Mouse (Mus musculus) neutrophil, adult 65 days (primary cell): ENCODE data around the gene Pdcd2l. TPM values are rescaled to one million over a fixed set of nuclear protein-coding genes. Genes with fewer than 3 reads are reported as not detected.

ENCODE experiments used
- total RNA-seq: library from RNA; stranded (reverse); gene quantifications from 2 replicates; pipeline ENCODE4 v1.2.4, GENCODE M21; 2023

Gene Pdcd2l
- 12.2 and 16.2 TPM in 2 replicates for total RNA-seq

GRCm38 (mm10) chr7:34196132-34197128, at the start of gene Pdcd2l:
Pdcd2l (minus strand) TSS chr7:34196661.

GRCm38 (mm10) chr7:34230116-34230515, 33.7 kb upstream of the Pdcd2l start, which contains the start of gene Gpi1:
Gpi1 (minus strand) TSS chr7:34230336.

GRCm38 (mm10) chr7:34169454-34169853, 27.0 kb downstream of the Pdcd2l start, which contains the start of gene Uba2:
Uba2 (minus strand) TSS chr7:34169599.

Other genes with a start within 250 kb of the Pdcd2l start
- not detected in 2 replicates for gene Scgb2b27, start 182.7 kb downstream of the Pdcd2l start, total RNA-seq
- gene Scgb1b27, start 175.2 kb downstream of the Pdcd2l start, total RNA-seq: not detected in 2 replicates
- not detected in 2 replicates for gene Scgb1b30, start 101.2 kb downstream of the Pdcd2l start, total RNA-seq
- 0.82 TPM in 1 of 2 replicates, not detected in the other for gene Wtip, start 63.4 kb downstream of the Pdcd2l start, total RNA-seq
- gene Uba2, start 27.1 kb downstream of the Pdcd2l start, total RNA-seq: 46.9 and 55.1 TPM in 2 replicates
- gene Gpi1, start 33.7 kb upstream of the Pdcd2l start, total RNA-seq: 844 and 975 TPM in 2 replicates
- gene Gm6096, start 54.4 kb upstream of the Pdcd2l start, total RNA-seq: not detected in 2 replicates
- gene 4931406P16Rik, start 116.9 kb upstream of the Pdcd2l start, total RNA-seq: 17.6 and 23.8 TPM in 2 replicates
- gene Lsm14a, start 196.7 kb upstream of the Pdcd2l start, total RNA-seq: 131 and 149 TPM in 2 replicates